Mouse (Mus musculus) MEL (cell line): ENCODE data around the gene Psmd9. TPM values are rescaled to one million over a fixed set of nuclear protein-coding genes. Genes with fewer than 3 reads are reported as not detected.

Experiments used
- DNase-seq: peaks from one replicate; pipeline ENCODE4 v3.0.0; 2011; ENCODE audit warnings: low read depth, low spot score
- H3K27ac ChIP-seq: 2 replicates; pipeline ENCODE4 v1.5.1; 2012; ENCODE audit warnings: low read depth, mild to moderate bottlenecking, control low read depth, low read length, moderate library complexity; ENCODE audit not compliant: control insufficient read depth
- H3K27me3 ChIP-seq, 2 experiments: fragments of 150-350 bp in 1 of 2; sonication (generic) in 1 of 2; 2 replicates each; pipeline ENCODE4 v1.6.1; 2012; ENCODE audit warnings: low read length in 2 of 2, mild to moderate bottlenecking in 2 of 2, improper control_type of control experiment in 1 of 2, moderate library complexity in 1 of 2; ENCODE audit not compliant: insufficient read depth in 2 of 2, control insufficient read depth in 1 of 2
- H3K36me3 ChIP-seq, 2 experiments: 2 replicates each; pipeline ENCODE4 v1.6.1; 2012 to 2014; ENCODE audit warnings: low read length in 2 of 2, improper control_type of control experiment in 1 of 2, inconsistent platforms in 1 of 2, mild to moderate bottlenecking in 1 of 2; ENCODE audit not compliant: insufficient read depth in 2 of 2, control insufficient read depth in 1 of 2
- H3K4me1 ChIP-seq, 2 experiments: fragments of 150-350 bp in 1 of 2; sonication (generic) in 1 of 2; 2 replicates each; pipeline ENCODE4 v1.6.1; 2012; ENCODE audit warnings: low read length in 2 of 2, improper control_type of control experiment in 1 of 2, mild to moderate bottlenecking in 1 of 2; ENCODE audit not compliant: insufficient read depth in 2 of 2, control insufficient read depth in 1 of 2
- H3K4me3 ChIP-seq, 2 experiments: fragments of 150-350 bp in 1 of 2; sonication (generic) in 1 of 2; 2 replicates each; pipeline ENCODE4 v1.5.1; 2012; ENCODE audit warnings: low read depth in 2 of 2, low read length in 2 of 2, mild to moderate bottlenecking in 2 of 2, moderate library complexity in 2 of 2, control low read depth in 1 of 2, improper control_type of control experiment in 1 of 2; ENCODE audit not compliant: control insufficient read depth in 1 of 2, insufficient read depth in 1 of 2
- H3K79me2 ChIP-seq: 2 replicates; pipeline ENCODE4 v1.6.1; 2012; ENCODE audit warnings: mild to moderate bottlenecking, low read length, moderate library complexity; ENCODE audit not compliant: control insufficient read depth, poor library complexity, insufficient read depth
- H3K9ac ChIP-seq: 2 replicates; pipeline ENCODE4 v1.6.1; 2012; ENCODE audit warnings: low read depth, mild to moderate bottlenecking, control low read depth, low read length, moderate library complexity; ENCODE audit not compliant: control insufficient read depth, poor library complexity, severe bottlenecking
- H3K9me3 ChIP-seq: fragments of 150-350 bp; sonication (generic); replicated peaks from 2 replicates; pipeline ENCODE4 v1.6.1; 2012; ENCODE audit warnings: mild to moderate bottlenecking, low read length, improper control_type of control experiment, moderate library complexity; ENCODE audit not compliant: insufficient read depth
- BHLHE40 ChIP-seq: IDR thresholded peaks from 2 replicates; pipeline ENCODE4 v1.6.1; 2012; ENCODE audit warnings: low read depth, mild to moderate bottlenecking, inconsistent platforms, low read length, improper control_type of control experiment, borderline replicate concordance
- CHD1 ChIP-seq: IDR thresholded peaks from 2 replicates; pipeline ENCODE4 v1.6.1; 2012; ENCODE audit warnings: low read depth, mild to moderate bottlenecking, inconsistent platforms, low read length, improper control_type of control experiment
- CTCF ChIP-seq, 3 experiments: IDR thresholded peaks in 2 of 3; conservative IDR thresholded peaks in 1 of 3; 2 replicates each; pipeline ENCODE4 v1.5.1; 2011 to 2012; ENCODE audit warnings: low read length in 3 of 3, low read depth in 2 of 3, mild to moderate bottlenecking in 2 of 3, improper control_type of control experiment in 1 of 3, inconsistent platforms in 1 of 3, mixed read lengths in 1 of 3, moderate library complexity in 1 of 3; ENCODE audit not compliant: control insufficient read depth in 1 of 3, insufficient read depth in 1 of 3, poor library complexity in 1 of 3, severe bottlenecking in 1 of 3
- E2F4 ChIP-seq: IDR thresholded peaks from 2 replicates; pipeline ENCODE4 v1.6.1; 2011; ENCODE audit warnings: low read depth, low read length, improper control_type of control experiment, borderline replicate concordance
- ELF1 ChIP-seq: IDR thresholded peaks from 2 replicates; pipeline ENCODE4 v1.6.1; 2014; ENCODE audit warnings: low read depth, mild to moderate bottlenecking, inconsistent platforms, low read length, improper control_type of control experiment, moderate library complexity
- EP300 ChIP-seq, 2 experiments: IDR thresholded peaks; 2 replicates each; pipeline ENCODE4 v1.6.1; 2011; ENCODE audit warnings: improper control_type of control experiment in 2 of 2, low read length in 2 of 2, low read depth in 1 of 2, mild to moderate bottlenecking in 1 of 2
- ETS1 ChIP-seq: IDR thresholded peaks from 2 replicates; pipeline ENCODE4 v1.6.1; 2012; ENCODE audit warnings: low read depth, mild to moderate bottlenecking, inconsistent platforms, low read length, improper control_type of control experiment, moderate library complexity
- GABPA ChIP-seq: IDR thresholded peaks from 2 replicates; pipeline ENCODE4 v1.6.1; 2012; ENCODE audit warnings: low read depth, mild to moderate bottlenecking, inconsistent platforms, low read length, improper control_type of control experiment, moderate library complexity
- GATA1 ChIP-seq: IDR thresholded peaks from 2 replicates; pipeline ENCODE4 v1.6.1; 2011; ENCODE audit warnings: low read depth, low read length, improper control_type of control experiment
- HCFC1 ChIP-seq: IDR thresholded peaks from 2 replicates; pipeline ENCODE4 v1.6.1; 2012; ENCODE audit warnings: low read depth, mild to moderate bottlenecking, inconsistent platforms, low read length, improper control_type of control experiment, moderate library complexity
- JUND ChIP-seq: IDR thresholded peaks from 2 replicates; pipeline ENCODE4 v1.6.1; 2011; ENCODE audit warnings: low read depth, mild to moderate bottlenecking, improper control_type of control experiment, low read length
- MAFK ChIP-seq: IDR thresholded peaks from 2 replicates; pipeline ENCODE4 v1.6.1; 2011; ENCODE audit warnings: low read depth, mild to moderate bottlenecking, low read length, improper control_type of control experiment, borderline replicate concordance
- MAX ChIP-seq: IDR thresholded peaks from 2 replicates; pipeline ENCODE4 v1.6.1; 2011; ENCODE audit warnings: low read length, improper control_type of control experiment
- MAZ ChIP-seq: IDR thresholded peaks from 2 replicates; pipeline ENCODE4 v1.6.1; 2012; ENCODE audit warnings: low read depth, mild to moderate bottlenecking, inconsistent platforms, low read length, improper control_type of control experiment
- MXI1 ChIP-seq: IDR thresholded peaks from 2 replicates; pipeline ENCODE4 v1.6.1; 2011; ENCODE audit warnings: mild to moderate bottlenecking, low read depth, low read length, improper control_type of control experiment
- MYB ChIP-seq: IDR thresholded peaks from 2 replicates; pipeline ENCODE4 v1.6.1; 2011; ENCODE audit warnings: mild to moderate bottlenecking, low read depth, low read length, improper control_type of control experiment
- NRF1 ChIP-seq: IDR thresholded peaks from 2 replicates; pipeline ENCODE4 v1.6.1; 2014; ENCODE audit warnings: low read depth, mild to moderate bottlenecking, inconsistent platforms, low read length, improper control_type of control experiment, moderate library complexity; ENCODE audit not compliant: poor library complexity, insufficient read depth, severe bottlenecking
- POLR2AphosphoS2 ChIP-seq: IDR thresholded peaks from 2 replicates; pipeline ENCODE4 v1.6.1; 2011; ENCODE audit warnings: low read length, improper control_type of control experiment
- POLR2AphosphoS5 ChIP-seq: IDR thresholded peaks from 2 replicates; pipeline ENCODE4 v1.6.1; 2012; ENCODE audit warnings: low read depth, borderline replicate concordance, mild to moderate bottlenecking, inconsistent platforms, low read length, moderate library complexity, mixed read lengths
- RAD21 ChIP-seq: IDR thresholded peaks from 2 replicates; pipeline ENCODE4 v1.6.1; 2011; ENCODE audit warnings: mild to moderate bottlenecking, low read depth, low read length, improper control_type of control experiment
- RCOR1 ChIP-seq: IDR thresholded peaks from 2 replicates; pipeline ENCODE4 v1.6.1; 2012; ENCODE audit warnings: low read depth, mild to moderate bottlenecking, inconsistent platforms, low read length, improper control_type of control experiment
- SIN3A ChIP-seq: IDR thresholded peaks from 2 replicates; pipeline ENCODE4 v1.6.1; 2012; ENCODE audit warnings: low read length, improper control_type of control experiment, inconsistent platforms
- SMC3 ChIP-seq: IDR thresholded peaks from 2 replicates; pipeline ENCODE4 v1.6.1; 2011; ENCODE audit warnings: low read depth, low read length, improper control_type of control experiment
- TAL1 ChIP-seq: IDR thresholded peaks from 2 replicates; pipeline ENCODE4 v1.6.1; 2012; ENCODE audit warnings: mild to moderate bottlenecking, inconsistent platforms, low read length, moderate library complexity, mixed read lengths
- TCF12 ChIP-seq: IDR thresholded peaks from 2 replicates; pipeline ENCODE4 v1.6.1; 2014; ENCODE audit warnings: low read depth, mild to moderate bottlenecking, inconsistent platforms, low read length, improper control_type of control experiment, moderate library complexity
- UBTF ChIP-seq: IDR thresholded peaks from 2 replicates; pipeline ENCODE4 v1.6.1; 2012; ENCODE audit warnings: low read depth, mild to moderate bottlenecking, inconsistent platforms, low read length, improper control_type of control experiment, moderate library complexity, borderline replicate concordance; ENCODE audit not compliant: insufficient read depth
- USF1 ChIP-seq: IDR thresholded peaks from 2 replicates; pipeline ENCODE4 v1.6.1; 2014; ENCODE audit warnings: low read depth, mild to moderate bottlenecking, inconsistent platforms, low read length, improper control_type of control experiment, moderate library complexity
- USF2 ChIP-seq, 2 experiments: IDR thresholded peaks; 2 replicates each; pipeline ENCODE4 v1.6.1; 2011 to 2012; ENCODE audit warnings: improper control_type of control experiment in 2 of 2, low read length in 2 of 2, borderline replicate concordance in 1 of 2, inconsistent platforms in 1 of 2, low read depth in 1 of 2, mild to moderate bottlenecking in 1 of 2; ENCODE audit not compliant: insufficient read depth in 1 of 2
- ZC3H11A ChIP-seq: IDR thresholded peaks from 2 replicates; pipeline ENCODE4 v1.6.1; 2012; ENCODE audit warnings: low read depth, mild to moderate bottlenecking, inconsistent platforms, low read length, improper control_type of control experiment
- ZNF384 ChIP-seq: IDR thresholded peaks from 2 replicates; pipeline ENCODE4 v1.6.1; 2012; ENCODE audit warnings: low read depth, mild to moderate bottlenecking, inconsistent platforms, low read length, improper control_type of control experiment
- polyA plus RNA-seq, 2 experiments: library from polyadenylated mRNA; stranded (reverse) in 1 of 2; unstranded in 1 of 2; fragments of >175 nt in 1 of 2; fragments of >200 nt in 1 of 2; gene quantifications; 2 replicates each; pipeline versions ENCODE4 v1.2.1 to v1.2.4; 2012; ENCODE audit warnings: low replicate concordance in 2 of 2, low read depth in 1 of 2; ENCODE audit not compliant: insufficient read length in 2 of 2, insufficient read depth in 1 of 2, missing spikeins in 1 of 2
- total RNA-seq: library from RNA; depleted of rRNA; stranded (reverse); fragments of 300-350 nt; gene quantifications from 2 replicates; pipeline ENCODE4 v1.2.3, GENCODE M21; 2012

Psmd9 gene
- total and polyA plus RNA-seq, 3 experiments, result 32.0 to 54.6 TPM; not detected in 1

DNA sequence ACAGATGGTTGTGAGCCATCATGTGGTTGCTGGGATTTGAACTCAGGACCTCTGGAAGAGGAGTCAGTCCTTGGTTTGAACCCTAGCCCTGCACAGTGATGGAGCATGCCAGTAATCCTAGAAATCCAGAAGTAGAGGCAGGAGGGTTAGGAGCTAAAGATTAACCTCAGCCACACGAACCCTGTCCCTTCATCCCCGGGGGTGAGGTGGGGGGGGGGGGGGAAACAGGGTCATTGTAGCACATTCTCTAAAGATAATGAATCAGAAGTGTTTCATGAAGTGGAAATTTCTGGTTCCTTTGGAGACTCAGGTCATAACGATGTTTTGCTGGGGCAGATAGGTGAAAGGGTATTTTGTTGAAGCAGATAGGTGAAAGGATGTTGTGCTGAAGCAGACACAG, 21.7 kb downstream of the Psmd9 start:
- peaks cover 0 to 21% of the 10 kb centered on the region in 2 experiments; a peak in 2 of 4 replicates for H3K36me3 ChIP-seq
- H3K4me1 ChIP-seq, result peaks cover 27 to 36% of the 10 kb centered on the region in 2 experiments
- no peak overlapping the region for H3K4me3 ChIP-seq
- DNase-seq, result no peak
- no peak overlapping the region for H3K9ac ChIP-seq
- TF ChIP-seq POLR2AphosphoS2, result no peak
- TF ChIP-seq, all 39 proteins: peak for 0
- no peaks in the 10 kb centered on the region for H3K27me3 ChIP-seq
- H3K9me3 ChIP-seq, result no peaks in the 10 kb centered on the region
- H3K79me2 ChIP-seq, result no peaks in the 10 kb centered on the region
- no peak overlapping the region for H3K27ac ChIP-seq

DNA sequence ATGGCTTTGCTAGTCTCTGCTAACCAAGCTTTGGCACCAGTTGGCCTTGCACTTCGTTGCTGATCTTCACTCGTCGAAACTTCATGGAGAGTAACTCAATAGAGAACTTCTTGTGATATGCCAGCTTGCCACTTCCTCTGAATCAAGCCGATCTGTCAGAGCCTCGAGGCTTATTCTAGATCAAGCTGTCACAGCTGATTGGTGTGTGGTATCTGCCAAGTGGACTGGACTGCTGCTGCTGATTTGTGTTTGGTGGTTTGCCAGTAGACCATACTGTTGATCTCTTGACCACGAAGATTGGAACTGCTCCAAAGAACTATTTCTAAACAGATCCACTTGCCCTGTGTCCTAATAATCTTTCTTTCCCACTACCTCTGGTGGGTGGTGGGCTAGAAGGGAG, 22.2 kb downstream of the Psmd9 start:
- Histone ChIP-seq H3K4me3 (no peak overlapping the region), H3K9me3 (no peaks in the 10 kb centered on the region), H3K9ac (no peak overlapping the region), H3K27ac (no peak overlapping the region), H3K79me2 (no peaks in the 10 kb centered on the region), H3K36me3 (peaks cover 0 to 21% of the 10 kb centered on the region in 2 experiments; a peak in 2 of 4 replicates), H3K27me3 (no peaks in the 10 kb centered on the region), H3K4me1 (peaks cover 27 to 36% of the 10 kb centered on the region in 2 experiments)
- no peak for TF ChIP-seq MAZ
- no peak for TF ChIP-seq ELF1
- TF ChIP-seq ZNF384, result no peak
- no peak for TF ChIP-seq USF2 (IDR thresholded peaks at IDR 0.05; ENCODE audit: borderline replicate concordance in 1 of 2, insufficient read depth in 1 of 2, low read depth in 1 of 2, low read length in 2 of 2)
- TF ChIP-seq ZC3H11A, result no peak
- no peak for TF ChIP-seq MAFK
- peak; percentile 84 for TF ChIP-seq ETS1
- TF ChIP-seq UBTF, result no peak
- no peak for TF ChIP-seq HCFC1
- TF ChIP-seq TCF12, result peak; percentile 77
- TF ChIP-seq SMC3, result no peak
- no peak for TF ChIP-seq BHLHE40
- no peak for TF ChIP-seq RCOR1
- no peak for TF ChIP-seq NRF1
- 0 out of 2 replicates have a peak, but pooled peaks have one; percentile 17 for TF ChIP-seq MAX
- peak; percentile 70 to 79 for TF ChIP-seq EP300 (IDR thresholded peaks at IDR 0.05; ENCODE audit: low read depth in 1 of 2, low read length in 2 of 2)
- no peak for TF ChIP-seq MYB
- no peak for TF ChIP-seq CHD1
- TF ChIP-seq GABPA, result no peak
- TF ChIP-seq CTCF (IDR thresholded peaks at IDR 0.05 in 2 of 3, conservative IDR thresholded peaks at IDR 0.05 in 1 of 3; ENCODE audit: control insufficient read depth in 1 of 3, insufficient read depth in 1 of 3, low read depth in 2 of 3, low read length in 3 of 3, poor library complexity in 1 of 3, severe bottlenecking in 1 of 3), result no peak
- peak; percentile 56 for TF ChIP-seq TAL1
- no peak for TF ChIP-seq POLR2AphosphoS5
- TF ChIP-seq GATA1, result peak; percentile 64
- TF ChIP-seq E2F4, result no peak
- TF ChIP-seq MXI1, result no peak; the same call in 1 of the 2 replicates
- no peak for TF ChIP-seq RAD21
- TF ChIP-seq SIN3A, result peak; percentile 70
- TF ChIP-seq JUND, result no peak
- no peak for TF ChIP-seq USF1
- peak; percentile 53 for DNase-seq
